Mouse (Mus musculus): ENCODE results near the gene Gm10309.

Gm10309 gene

GRCm38 (mm10) chr17:86505183-86505631 lies at the start of gene Gm10309:
TSS of gene Gm10309 (minus strand) at chr17:86505232.
- DNase-seq (ENCODE audit: low spot score) = peak; percentile 90

DNA sequence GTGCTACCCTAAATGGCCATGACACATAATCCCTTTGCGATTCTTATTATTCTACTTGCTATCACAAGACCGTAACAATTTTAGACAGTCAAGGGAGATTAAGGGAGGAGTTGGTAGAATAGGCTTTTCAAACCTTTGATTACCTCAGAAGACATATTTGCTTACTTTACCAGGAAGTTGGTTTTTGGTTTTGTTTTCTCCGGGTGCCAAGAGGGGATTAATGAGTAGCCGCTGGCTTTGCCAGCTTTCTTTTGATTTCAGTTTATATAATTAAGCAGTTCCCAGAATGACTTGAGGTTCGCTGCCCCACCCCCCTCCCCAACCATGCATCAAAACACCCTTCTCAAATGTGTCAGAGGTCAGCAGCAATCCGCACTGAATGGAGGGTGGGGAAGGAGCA lies 47.0 kb upstream of the Gm10309 start:
- no peak for DNase-seq (ENCODE audit: low spot score)

- no peak for DNase-seq (ENCODE audit: low spot score)
These were observed 46.5 kb upstream of the Gm10309 start for GRCm38 (mm10) chr17:86551561-86551960.

DNA sequence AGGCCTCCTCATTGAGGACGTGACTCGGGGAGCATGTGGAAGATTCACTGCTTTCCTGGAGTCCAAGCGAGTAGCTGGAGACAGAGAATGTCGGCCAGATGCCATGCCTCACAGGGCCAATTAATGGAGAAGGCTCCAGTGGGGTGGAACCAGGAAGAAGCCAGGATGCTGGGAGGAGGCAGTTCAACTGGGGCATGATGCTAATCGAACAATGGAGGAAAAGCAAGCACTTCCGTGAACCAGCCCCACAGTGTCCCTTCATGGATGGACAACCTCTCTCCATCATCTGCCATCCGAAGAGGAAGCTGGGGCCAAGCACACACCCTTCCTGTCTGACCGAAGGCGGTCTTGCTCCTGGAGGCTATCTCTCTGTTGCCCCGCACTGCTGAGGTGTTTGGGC lies 44.1 kb upstream of the Gm10309 start:
- no peak for DNase-seq (ENCODE audit: low spot score)

- no peak for DNase-seq (ENCODE audit: low spot score)
These were observed 41.5 kb upstream of the Gm10309 start for GRCm38 (mm10) chr17:86546529-86546928.

GRCm38 (mm10) chr17:86539881-86540430 lies 34.9 kb upstream of the Gm10309 start:
- DNase-seq (ENCODE audit: low spot score) = no peak

DNA sequence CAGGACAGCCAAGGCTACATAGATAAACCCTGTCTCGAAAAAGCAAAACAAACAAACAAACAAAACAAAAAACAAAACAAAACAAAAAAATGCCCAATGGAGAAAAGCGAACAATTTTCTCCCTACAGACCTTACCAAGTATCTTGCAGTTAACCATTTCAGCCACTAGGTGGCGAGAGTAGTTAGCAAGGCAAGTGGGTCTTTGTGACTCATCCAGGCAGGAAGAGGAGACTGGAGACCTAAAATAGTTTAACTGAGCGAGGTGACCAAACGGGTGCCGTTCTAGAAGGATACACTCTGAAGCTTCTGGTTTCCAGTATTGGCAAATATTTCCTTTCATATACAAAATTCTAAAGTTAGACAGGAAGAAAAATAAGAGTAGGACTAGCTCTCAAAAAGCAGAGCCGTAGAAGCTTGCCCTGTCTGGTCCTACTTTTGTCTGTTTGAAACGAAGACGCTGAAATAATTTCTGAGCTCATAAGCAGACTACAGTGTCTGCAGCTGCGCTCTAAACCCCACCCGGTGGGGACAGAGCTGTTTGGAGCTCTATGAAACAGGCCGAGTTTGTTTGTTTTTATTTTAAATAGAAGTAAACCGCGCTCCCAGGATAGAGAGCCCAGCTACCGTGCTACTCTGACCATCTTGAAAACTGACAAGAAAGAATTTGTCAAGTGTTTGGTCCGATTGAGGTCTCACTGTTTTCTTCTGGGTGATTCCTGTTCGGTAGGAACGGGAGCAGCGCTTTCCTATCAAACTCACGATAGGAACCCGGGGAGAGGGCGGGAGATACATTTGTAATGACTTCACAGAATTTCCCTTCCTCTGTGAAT lies 31.0 kb upstream of the Gm10309 start:
- peak; percentile 93 for DNase-seq (ENCODE audit: low spot score)

- no peak for DNase-seq (ENCODE audit: low spot score)
These were observed 30.1 kb upstream of the Gm10309 start for GRCm38 (mm10) chr17:86535096-86535495.

GRCm38 (mm10) chr17:86533549-86533851 lies 28.5 kb upstream of the Gm10309 start:
- DNase-seq (ENCODE audit: low spot score) = no peak

DNA sequence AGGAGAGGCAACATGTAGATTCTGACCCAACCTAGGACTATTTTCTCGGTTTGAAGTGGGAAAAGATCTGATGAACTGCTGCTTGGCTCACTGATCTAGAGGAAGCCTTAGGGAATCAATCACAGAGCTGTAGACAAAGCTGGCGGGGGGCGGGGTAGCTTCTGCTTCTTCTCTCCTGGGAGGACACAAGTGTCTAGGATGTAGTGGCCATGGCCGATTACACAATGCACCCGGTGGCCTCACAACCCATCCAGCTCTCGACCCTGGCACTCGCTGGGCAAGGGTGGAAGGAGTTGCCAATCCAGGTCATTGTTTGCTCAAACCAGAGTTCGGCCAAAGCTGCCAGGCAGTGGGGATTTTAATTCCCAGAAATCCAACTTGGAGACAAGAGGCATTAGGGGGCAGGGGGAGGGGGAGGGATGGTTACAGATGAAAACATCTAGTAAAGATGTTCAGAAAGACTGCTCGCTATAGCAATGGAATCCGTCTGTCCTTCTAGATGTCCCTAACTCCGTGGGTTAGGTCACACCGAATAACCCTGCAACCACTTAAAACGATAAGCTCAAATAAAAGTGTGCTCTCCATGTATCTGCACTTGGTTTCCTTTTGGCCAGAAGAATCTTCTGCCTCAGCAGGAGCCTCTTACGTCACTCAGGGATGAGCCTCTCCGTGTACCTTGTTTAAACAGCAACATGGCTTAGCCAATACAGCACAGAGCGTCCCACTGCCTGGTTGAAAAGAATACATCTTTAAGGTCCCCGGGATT lies 27.9 kb upstream of the Gm10309 start:
- peak; percentile 62 for DNase-seq (ENCODE audit: low spot score)

DNA sequence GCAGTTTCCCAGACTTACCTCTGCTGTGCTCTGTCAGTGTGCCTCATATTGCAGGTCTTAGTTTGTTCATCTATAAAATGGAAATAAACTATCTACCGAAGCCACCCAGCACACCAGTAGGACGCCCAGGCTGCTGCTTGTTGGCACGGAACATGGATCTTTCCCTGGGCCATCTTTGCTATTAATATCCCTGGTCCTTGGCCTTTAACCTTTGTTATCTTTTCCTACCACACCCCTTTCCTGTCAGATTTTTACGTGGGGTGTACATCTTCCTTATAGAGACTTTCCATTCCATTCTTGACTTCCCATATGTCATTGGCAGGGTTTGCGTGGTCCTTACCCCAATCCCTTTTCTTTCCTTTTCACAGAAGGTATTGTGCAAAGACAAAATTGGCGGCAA lies 26.2 kb upstream of the Gm10309 start:
- no peak for DNase-seq (ENCODE audit: low spot score)

DNA sequence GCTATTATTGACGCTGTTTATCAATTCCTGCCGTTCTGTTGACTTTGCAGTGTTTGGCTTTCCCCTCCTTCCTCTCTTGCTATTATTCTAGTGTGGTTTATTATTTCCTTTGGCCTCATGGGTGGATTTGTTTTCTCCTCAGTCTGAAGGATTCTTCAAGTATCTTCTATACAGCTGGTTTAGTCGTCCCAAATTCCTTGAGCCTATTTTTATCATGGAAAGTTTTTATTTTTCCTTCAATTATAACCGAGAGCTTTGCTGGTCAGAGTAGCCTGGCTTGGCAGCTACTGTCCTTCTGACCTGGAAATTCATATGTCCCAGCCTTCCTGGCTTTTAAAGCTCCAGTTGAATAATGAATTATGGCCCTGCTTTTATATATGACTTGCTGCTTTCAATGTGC lies 24.4 kb upstream of the Gm10309 start:
- no peak for DNase-seq (ENCODE audit: low spot score)

GRCm38 (mm10) chr17:86529003-86529402 lies 24.0 kb upstream of the Gm10309 start:
- DNase-seq (ENCODE audit: low spot score) = no peak

GRCm38 (mm10) chr17:86527298-86527697 lies 22.3 kb upstream of the Gm10309 start:
- DNase-seq (ENCODE audit: low spot score) = no peak

DNA sequence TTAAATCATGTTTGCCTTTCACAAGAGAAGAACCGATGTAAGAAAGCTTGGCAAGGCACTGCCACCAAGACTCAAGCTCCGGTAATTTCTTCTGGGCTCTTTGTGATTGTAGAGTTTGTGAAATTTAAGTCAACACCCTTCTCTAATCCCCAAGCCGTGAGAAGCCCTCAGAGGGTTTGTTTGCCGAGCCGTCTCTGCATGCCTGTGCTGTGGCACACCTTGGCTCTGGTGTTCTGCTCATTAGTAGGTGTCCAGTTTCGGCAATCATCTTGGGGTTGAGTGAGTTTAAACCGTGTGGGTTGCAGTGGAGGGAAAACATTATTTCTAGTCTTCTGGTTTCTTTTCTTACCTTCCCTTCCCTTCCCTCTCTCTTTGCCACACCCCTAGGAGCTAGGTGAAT lies 21.0 kb upstream of the Gm10309 start:
- DNase-seq (ENCODE audit: low spot score) = no peak

GRCm38 (mm10) chr17:86525075-86525474 lies 20.0 kb upstream of the Gm10309 start:
- DNase-seq (ENCODE audit: low spot score) = no peak

- no peak for DNase-seq (ENCODE audit: low spot score)
These were observed 18.8 kb upstream of the Gm10309 start for GRCm38 (mm10) chr17:86523843-86524242.

DNA sequence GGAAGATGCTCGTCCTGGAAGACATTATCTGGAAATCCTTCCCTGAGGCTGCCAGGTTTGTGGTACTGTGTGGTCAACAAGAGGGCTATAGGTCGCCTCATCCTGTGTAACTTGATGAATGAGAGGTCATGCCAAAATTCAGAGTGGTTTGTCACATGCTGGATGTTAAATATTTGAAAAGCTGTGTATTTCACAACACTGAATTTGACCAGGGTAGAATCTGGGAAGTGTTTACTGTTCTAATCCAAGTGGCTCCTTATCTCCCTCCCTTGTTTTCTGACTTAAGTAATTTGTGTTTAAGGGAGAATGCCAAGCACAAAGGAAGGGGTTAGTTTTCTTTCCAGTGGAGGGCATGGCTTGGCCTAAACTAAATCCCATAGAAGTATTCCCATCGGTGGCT lies 18.3 kb upstream of the Gm10309 start:
- peak; percentile 67 for DNase-seq (ENCODE audit: low spot score)

DNA sequence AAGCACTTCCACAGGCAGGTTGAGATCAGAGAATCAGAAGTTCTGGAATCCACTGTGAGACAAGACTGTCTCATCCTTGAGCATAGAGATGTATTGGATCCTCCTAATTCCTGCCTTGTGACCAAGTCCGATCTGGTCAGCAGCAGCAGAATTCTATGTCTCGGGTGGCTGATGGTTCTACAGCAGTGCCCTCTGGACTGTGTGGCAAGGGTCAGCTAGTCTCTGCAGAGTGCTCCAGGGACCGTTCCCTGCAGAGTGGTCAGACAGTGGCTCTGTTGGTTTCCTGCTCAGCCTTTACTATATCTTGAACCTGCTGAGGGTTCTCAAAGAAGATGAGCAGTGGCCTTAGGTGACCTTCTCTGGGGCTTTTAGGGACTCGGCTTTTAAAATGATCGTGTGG lies 17.6 kb upstream of the Gm10309 start:
- no peak for DNase-seq (ENCODE audit: low spot score)

GRCm38 (mm10) chr17:86521252-86521651 lies 16.2 kb upstream of the Gm10309 start:
- DNase-seq (ENCODE audit: low spot score) = no peak

GRCm38 (mm10) chr17:86518604-86519003 lies 13.6 kb upstream of the Gm10309 start:
- no peak for DNase-seq (ENCODE audit: low spot score)

DNA sequence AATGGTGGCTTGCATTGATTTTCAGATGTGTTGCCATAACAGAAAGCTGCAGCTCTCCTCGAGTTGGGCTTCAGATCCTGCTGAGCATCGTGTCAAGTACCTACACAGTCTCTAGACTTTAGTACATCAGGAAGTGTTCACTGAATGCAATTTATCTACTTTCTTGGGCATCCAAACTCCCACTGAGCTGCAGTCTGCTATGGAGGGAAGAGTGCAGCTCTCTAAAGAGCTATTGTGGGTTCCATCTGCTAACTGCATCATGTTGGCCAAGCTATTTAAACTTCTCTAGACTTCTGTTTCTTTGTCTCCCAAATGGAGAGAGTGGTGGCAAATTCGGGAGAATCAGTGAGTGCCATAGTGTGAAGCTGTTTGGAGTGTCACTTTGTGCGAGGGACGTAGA lies 11.6 kb upstream of the Gm10309 start:
- no peak for DNase-seq (ENCODE audit: low spot score)

DNA sequence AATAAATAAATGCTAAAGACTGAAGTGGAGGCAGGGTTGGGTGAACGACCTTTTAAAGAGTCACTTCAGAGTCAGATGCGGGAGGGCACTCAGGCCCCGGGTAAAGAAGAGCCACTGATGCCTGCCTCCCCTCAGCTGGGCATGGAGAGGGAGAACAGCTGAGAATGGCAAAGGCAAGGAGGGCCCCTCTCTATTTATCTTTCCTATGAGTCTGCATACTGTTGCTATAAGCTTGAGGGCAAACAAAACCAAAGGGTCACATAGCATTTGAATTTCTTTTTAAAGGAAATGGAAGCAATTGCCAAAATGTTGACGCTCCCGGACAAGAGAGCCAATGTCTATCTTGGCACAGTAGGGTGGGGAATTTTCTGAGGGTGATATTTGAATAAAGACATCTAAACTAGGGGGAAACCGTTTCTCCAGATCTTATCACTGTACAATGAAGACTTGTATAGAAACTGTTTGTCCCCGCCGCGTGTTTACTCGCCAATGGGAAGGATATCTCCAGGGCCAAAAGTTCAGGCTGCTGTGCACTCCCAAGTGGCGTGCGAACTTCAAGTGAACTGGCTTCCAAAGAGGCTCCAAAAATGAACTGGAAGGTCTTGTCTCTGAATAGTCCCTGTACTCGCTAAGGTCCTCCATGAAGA lies 10.1 kb upstream of the Gm10309 start:
- DNase-seq (ENCODE audit: low spot score) = no peak
